Mouse (Mus musculus) E14TG2a.4 (cell line): ENCODE results near the gene Hist2h2be.

Source experiments
- H3K27me3 ChIP-seq: 2 replicates; pipeline ENCODE4 v1.6.1; 2014; ENCODE audit warnings: low read length, control low read depth; ENCODE audit not compliant: insufficient read depth
- H3K36me3 ChIP-seq: 2 replicates; pipeline ENCODE4 v1.6.1; 2014; ENCODE audit warnings: low read length, control low read depth; ENCODE audit not compliant: insufficient read depth
- H3K4me1 ChIP-seq: replicated peaks from 2 replicates; pipeline ENCODE4 v1.6.1; 2014; ENCODE audit warnings: low read depth, low read length, control low read depth
- H3K4me3 ChIP-seq: replicated peaks from 2 replicates; pipeline ENCODE4 v1.5.1; 2014; ENCODE audit warnings: mild to moderate bottlenecking, low read length
- H3K9me3 ChIP-seq: 2 replicates; pipeline ENCODE4 v1.6.1; 2014; ENCODE audit warnings: low read length, control low read depth
- CTCF ChIP-seq: conservative IDR thresholded peaks from 2 replicates; pipeline ENCODE4 v1.5.1; 2014; ENCODE audit warnings: low read length
- NANOG ChIP-seq: IDR thresholded peaks from 2 replicates; pipeline ENCODE4 v1.6.1; 2014; ENCODE audit warnings: borderline replicate concordance, low read length, mixed read lengths
- POU5F1 ChIP-seq: IDR thresholded peaks from 2 replicates; pipeline ENCODE4 v1.6.1; 2014; ENCODE audit warnings: low read length, borderline replicate concordance

The Hist2h2be gene

GRCm38 (mm10) chr3:96221640-96222038 is 720 bp downstream of the Hist2h2be start:
- TF ChIP-seq CTCF (no peak), POU5F1 (no peak), NANOG (no peak)
- H3K9me3 ChIP-seq, result no peaks in the 10 kb centered on the region

GRCm38 (mm10) chr3:96222774-96223173 is 1.9 kb downstream of the Hist2h2be start:
- H3K4me1 ChIP-seq, result peaks cover 50% of the 10 kb centered on the region
- peaks cover 12% of the 10 kb centered on the region; the same call in 1 of the 2 replicates for H3K27me3 ChIP-seq
- H3K36me3 ChIP-seq, result no peaks in the 10 kb centered on the region
- no peak for TF ChIP-seq POU5F1
- no peak for TF ChIP-seq NANOG
- TF ChIP-seq CTCF, result no peak
- H3K4me3 ChIP-seq, result no peak overlapping the region
- no peaks in the 10 kb centered on the region for H3K9me3 ChIP-seq

More at GRCm38 (mm10) chr3:96221640-96222038, 720 bp downstream of the Hist2h2be start:
- Histone ChIP-seq H3K27me3 (peaks cover 12% of the 10 kb centered on the region; the same call in 1 of the 2 replicates), H3K4me3 (peak overlapping the region; percentile 84), H3K36me3 (no peaks in the 10 kb centered on the region), H3K4me1 (peaks cover 41% of the 10 kb centered on the region)

- TF ChIP-seq NANOG (no peak), CTCF (no peak), POU5F1 (no peak)
- H3K36me3 ChIP-seq, result no peaks in the 10 kb centered on the region
- no peak overlapping the region for H3K4me3 ChIP-seq
- H3K9me3 ChIP-seq, result no peaks in the 10 kb centered on the region
- H3K27me3 ChIP-seq, result peaks cover 12% of the 10 kb centered on the region; the same call in 1 of the 2 replicates
- H3K4me1 ChIP-seq, result peaks cover 36% of the 10 kb centered on the region
Observed at GRCm38 (mm10) chr3:96225421-96225820, 4.5 kb downstream of the Hist2h2be start.

GRCm38 (mm10) chr3:96226695-96227648 is 6.1 kb downstream of the Hist2h2be start:
- peaks cover 26% of the 10 kb centered on the region for H3K4me1 ChIP-seq
- no peaks in the 10 kb centered on the region for H3K9me3 ChIP-seq
- H3K4me3 ChIP-seq, result no peak overlapping the region
- TF ChIP-seq NANOG (no peak), CTCF (no peak), POU5F1 (no peak)
- no peaks in the 10 kb centered on the region for H3K36me3 ChIP-seq
- peaks cover 7% of the 10 kb centered on the region; the same call in 1 of the 2 replicates for H3K27me3 ChIP-seq

- Histone ChIP-seq H3K4me3 (no peak overlapping the region), H3K36me3 (no peaks in the 10 kb centered on the region), H3K9me3 (no peaks in the 10 kb centered on the region), H3K4me1 (peaks cover 20% of the 10 kb centered on the region), H3K27me3 (no peaks in the 10 kb centered on the region; the same call in 1 of the 2 replicates)
- TF ChIP-seq NANOG, result no peak
- TF ChIP-seq POU5F1, result no peak
- TF ChIP-seq CTCF, result no peak
Observed at GRCm38 (mm10) chr3:96228828-96229227, 7.9 kb downstream of the Hist2h2be start.

- H3K36me3 ChIP-seq, result peaks cover 3% of the 10 kb centered on the region; the same call in 1 of the 2 replicates
- TF ChIP-seq NANOG (no peak), POU5F1 (no peak), CTCF (no peak)
- H3K4me1 ChIP-seq, result peaks cover 17% of the 10 kb centered on the region
- no peak overlapping the region for H3K4me3 ChIP-seq
- H3K9me3 ChIP-seq, result no peaks in the 10 kb centered on the region
- H3K27me3 ChIP-seq, result no peaks in the 10 kb centered on the region
Observed at GRCm38 (mm10) chr3:96230404-96230803, 9.5 kb downstream of the Hist2h2be start.

- H3K36me3 ChIP-seq, result peaks cover 11% of the 10 kb centered on the region; the same call in 1 of the 2 replicates
- H3K4me1 ChIP-seq, result peaks cover 14% of the 10 kb centered on the region
- no peak overlapping the region for H3K4me3 ChIP-seq
- H3K27me3 ChIP-seq, result no peaks in the 10 kb centered on the region
- no peaks in the 10 kb centered on the region for H3K9me3 ChIP-seq
- TF ChIP-seq POU5F1 (no peak), NANOG (no peak), CTCF (no peak)
Observed at GRCm38 (mm10) chr3:96230910-96231757, 10.2 kb downstream of the Hist2h2be start.

GRCm38 (mm10) chr3:96231758-96232120 is 10.8 kb downstream of the Hist2h2be start:
- Histone ChIP-seq H3K27me3 (no peaks in the 10 kb centered on the region), H3K4me1 (peaks cover 18% of the 10 kb centered on the region), H3K4me3 (no peak overlapping the region), H3K9me3 (no peaks in the 10 kb centered on the region), H3K36me3 (peaks cover 17% of the 10 kb centered on the region; the same call in 1 of the 2 replicates)
- no peak for TF ChIP-seq CTCF
- no peak for TF ChIP-seq POU5F1
- no peak for TF ChIP-seq NANOG
